Mouse (Mus musculus): ENCODE data around the gene Gatd1. TPM values are rescaled to one million over a fixed set of nuclear protein-coding genes. Genes with fewer than 3 reads are reported as not detected.

The Gatd1 gene
- polyA plus RNA-seq, 1 experiment from 2014 or later: 45.1 TPM

- H3K27ac ChIP-seq (replicated peaks): no peak overlapping the region
- no peak for DNase-seq (ENCODE audit: low spot score)
- 93% methylated on average over 12 of the region's 12 CpGs for WGBS
- H3K4me3 ChIP-seq: peak overlapping the region; percentile 72; the same call in 1 of the 2 replicates
- no peaks in the 10 kb centered on the region for H3K9me3 ChIP-seq (replicated peaks)
- H3K27me3 ChIP-seq (ENCODE audit: low read depth, poor library complexity, severe bottlenecking): no peaks in the 10 kb centered on the region
- peaks cover 57% of the 10 kb centered on the region for H3K36me3 ChIP-seq
- H3K4me1 ChIP-seq: peaks cover 75% of the 10 kb centered on the region
Observed at GRCm38 (mm10) chr7:141438201-141438968, 24.4 kb upstream of the Gatd1 start.

- Histone ChIP-seq H3K4me1 (peaks cover 75% of the 10 kb centered on the region), H3K27ac (replicated peaks) (peak within 1 kb of the TSS; percentile 89), H3K36me3 (peaks cover 65% of the 10 kb centered on the region), H3K27me3 (ENCODE audit: low read depth, poor library complexity, severe bottlenecking) (no peaks in the 10 kb centered on the region), H3K9me3 (replicated peaks) (no peaks in the 10 kb centered on the region), H3K4me3 (peak within 1 kb of the TSS; percentile 72)
- DNase-seq (ENCODE audit: low spot score): peak; percentile 86
- WGBS: 5% methylated on average over 53 of the region's 53 CpGs
Observed at GRCm38 (mm10) chr7:141437178-141438120, 23.5 kb upstream of the Gatd1 start, which contains the start of gene Slc25a22. Gene Slc25a22 (minus strand): TSS chr7:141437892.

- DNase-seq (ENCODE audit: low spot score): no peak
- H3K27me3 ChIP-seq (ENCODE audit: low read depth, poor library complexity, severe bottlenecking): no peaks in the 10 kb centered on the region
- peaks cover 65% of the 10 kb centered on the region for H3K36me3 ChIP-seq
- peak overlapping the region; percentile 72 for H3K4me3 ChIP-seq
- peaks cover 73% of the 10 kb centered on the region for H3K4me1 ChIP-seq
- H3K27ac ChIP-seq (replicated peaks): peak overlapping the region; percentile 89
- no peaks in the 10 kb centered on the region for H3K9me3 ChIP-seq (replicated peaks)
- WGBS: 58% methylated on average over 2 of the region's 2 CpGs
Observed at GRCm38 (mm10) chr7:141436523-141436892, 22.6 kb upstream of the Gatd1 start.

- Histone ChIP-seq H3K9me3 (replicated peaks) (no peaks in the 10 kb centered on the region), H3K36me3 (peaks cover 65% of the 10 kb centered on the region), H3K4me1 (peaks cover 70% of the 10 kb centered on the region), H3K27ac (replicated peaks) (peak overlapping the region; percentile 89), H3K27me3 (ENCODE audit: low read depth, poor library complexity, severe bottlenecking) (no peaks in the 10 kb centered on the region), H3K4me3 (peak overlapping the region; percentile 72)
- WGBS: 71% methylated on average over 9 of the region's 9 CpGs
- DNase-seq (ENCODE audit: low spot score): no peak
Observed at GRCm38 (mm10) chr7:141435856-141436522, 22.1 kb upstream of the Gatd1 start.

- Histone ChIP-seq H3K27ac (replicated peaks) (peak overlapping the region; percentile 86), H3K36me3 (peaks cover 65% of the 10 kb centered on the region), H3K9me3 (replicated peaks) (no peaks in the 10 kb centered on the region), H3K4me1 (peaks cover 67% of the 10 kb centered on the region), H3K27me3 (ENCODE audit: low read depth, poor library complexity, severe bottlenecking) (no peaks in the 10 kb centered on the region), H3K4me3 (peak overlapping the region; percentile 72)
- 4% methylated on average over 17 of the region's 17 CpGs for WGBS
- DNase-seq (ENCODE audit: low spot score): peak; percentile 62
Observed at GRCm38 (mm10) chr7:141435129-141435855, 21.4 kb upstream of the Gatd1 start.

GRCm38 (mm10) chr7:141434464-141434863, 20.5 kb upstream of the Gatd1 start:
- peak; percentile 62 for DNase-seq (ENCODE audit: low spot score)
- WGBS: 14% methylated on average over 8 of the region's 8 CpGs
- Histone ChIP-seq H3K27me3 (ENCODE audit: low read depth, poor library complexity, severe bottlenecking) (no peaks in the 10 kb centered on the region), H3K36me3 (peaks cover 60% of the 10 kb centered on the region), H3K27ac (replicated peaks) (peak overlapping the region; percentile 86), H3K4me3 (peak overlapping the region; percentile 72), H3K9me3 (replicated peaks) (no peaks in the 10 kb centered on the region), H3K4me1 (peaks cover 75% of the 10 kb centered on the region)

GRCm38 (mm10) chr7:141433517-141434400, 19.8 kb upstream of the Gatd1 start:
- no peaks in the 10 kb centered on the region for H3K9me3 ChIP-seq (replicated peaks)
- 0 out of 2 replicates have a peak, but pooled peaks cover under 1% of the 10 kb centered on the region for H3K27me3 ChIP-seq (ENCODE audit: low read depth, poor library complexity, severe bottlenecking)
- peaks cover 82% of the 10 kb centered on the region for H3K4me1 ChIP-seq
- WGBS: 76% methylated on average over 15 of the region's 15 CpGs
- H3K27ac ChIP-seq (replicated peaks): peak overlapping the region; percentile 86
- peak overlapping the region; percentile 72 for H3K4me3 ChIP-seq
- no peak for DNase-seq (ENCODE audit: low spot score)
- peaks cover 53% of the 10 kb centered on the region for H3K36me3 ChIP-seq

- 89% methylated on average over 6 of the region's 6 CpGs for WGBS
- Histone ChIP-seq H3K27ac (replicated peaks) (0 out of 2 replicates have a peak overlapping the region, but pooled peaks have one; percentile 10), H3K9me3 (replicated peaks) (no peaks in the 10 kb centered on the region), H3K36me3 (peaks cover 44% of the 10 kb centered on the region), H3K4me3 (peak overlapping the region; percentile 72; the same call in 1 of the 2 replicates), H3K27me3 (ENCODE audit: low read depth, poor library complexity, severe bottlenecking) (peaks cover 9% of the 10 kb centered on the region; the same call in 1 of the 2 replicates), H3K4me1 (peaks cover 88% of the 10 kb centered on the region)
- DNase-seq (ENCODE audit: low spot score): no peak
Observed at GRCm38 (mm10) chr7:141432741-141433516, 19.0 kb upstream of the Gatd1 start.

- Histone ChIP-seq H3K9me3 (replicated peaks) (no peaks in the 10 kb centered on the region), H3K36me3 (peaks cover 39% of the 10 kb centered on the region), H3K4me3 (no peak overlapping the region), H3K4me1 (peaks cover 80% of the 10 kb centered on the region), H3K27me3 (ENCODE audit: low read depth, poor library complexity, severe bottlenecking) (peaks cover 9% of the 10 kb centered on the region; the same call in 1 of the 2 replicates), H3K27ac (replicated peaks) (no peak overlapping the region)
- WGBS: 90% methylated on average over 8 of the region's 8 CpGs
- DNase-seq (ENCODE audit: low spot score): no peak
Observed at GRCm38 (mm10) chr7:141432186-141432611, 18.3 kb upstream of the Gatd1 start.

GRCm38 (mm10) chr7:141431434-141432185, 17.7 kb upstream of the Gatd1 start:
- Histone ChIP-seq H3K4me1 (peaks cover 74% of the 10 kb centered on the region), H3K27ac (replicated peaks) (no peak overlapping the region), H3K4me3 (no peak overlapping the region), H3K36me3 (peaks cover 39% of the 10 kb centered on the region), H3K27me3 (ENCODE audit: low read depth, poor library complexity, severe bottlenecking) (peaks cover 12% of the 10 kb centered on the region; the same call in 1 of the 2 replicates), H3K9me3 (replicated peaks) (no peaks in the 10 kb centered on the region)
- no peak for DNase-seq (ENCODE audit: low spot score)
- WGBS: 94% methylated on average over 19 of the region's 19 CpGs
